Mouse (Mus musculus) monocyte, adult 5-6 weeks (primary cell): Measurements from ENCODE around the gene Creb3l1. TPM values are rescaled to one million over a fixed set of nuclear protein-coding genes. Genes with fewer than 3 reads are reported as not detected.

Experiments used
- ATAC-seq: fragments of 153-309, 156-312 bp; replicated peaks from 2 replicates; pipeline ENCODE4 v1.8.0; 2017; ENCODE audit warnings: mild to moderate bottlenecking; ENCODE audit not compliant: low TSS enrichment, insufficient number of reproducible peaks, severe bottlenecking, poor library complexity, low FRiP score
- total RNA-seq: library from RNA; stranded (forward); fragments of 200-1000, 200-491, 200-594 nt; gene quantifications from 3 replicates; pipeline ENCODE4 v1.2.3, GENCODE M21; 2017

The Creb3l1 gene
- total RNA-seq, 1 experiment from 2014 or later, result not detected

DNA sequence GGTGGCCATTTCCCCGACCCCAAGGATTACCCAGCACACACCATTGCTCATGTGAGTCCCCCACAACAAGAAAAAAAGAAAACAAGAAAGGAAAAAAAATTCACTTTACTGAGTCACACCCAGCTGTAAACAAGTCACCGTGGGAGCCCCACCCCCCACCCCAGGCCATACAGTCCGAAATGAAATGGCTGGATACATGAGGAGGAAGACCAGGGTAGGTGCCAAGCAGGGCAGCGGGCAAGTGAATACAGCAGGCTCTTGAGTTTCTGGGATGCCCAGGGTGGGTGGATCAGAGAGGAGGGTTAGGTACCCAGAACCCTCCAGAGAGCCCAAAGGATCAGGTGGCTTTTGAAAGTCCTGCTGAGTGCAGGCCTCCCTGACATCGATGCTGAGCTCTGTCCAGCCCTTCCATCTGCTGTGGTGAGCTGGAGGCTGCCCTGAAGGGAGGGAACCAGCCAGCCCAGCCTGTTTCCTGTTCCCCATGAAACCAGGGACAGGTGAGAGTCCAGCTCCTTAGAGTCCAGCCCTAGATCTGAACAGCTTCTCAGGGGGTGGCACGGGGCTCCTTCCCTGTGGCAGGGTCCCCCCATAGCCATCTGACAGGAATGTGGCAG is 91.5 kb downstream of the Creb3l1 start:
- no peak for ATAC-seq

Other genes starting within 250 kb of the Creb3l1 start
- 0.29 TPM in 1 of 3 replicates, not detected in the others for gene Chrm4, start 97.3 kb downstream of the Creb3l1 start, total RNA-seq
- gene Mdk, start 92.2 kb downstream of the Creb3l1 start, total RNA-seq, result 10.2 TPM in 1 of 3 replicates, not detected in the others
- gene Gm9821, start 78.8 kb downstream of the Creb3l1 start, total RNA-seq, result 0.29 to 0.97 TPM (median 0.32 TPM) in 3 replicates
- 83.0 to 148 TPM (median 110 TPM) in 3 replicates for gene Dgkz, start 48.6 kb downstream of the Creb3l1 start, total RNA-seq
- gene Phf21a, start 68.6 kb upstream of the Creb3l1 start, total RNA-seq, result 96.6 to 144 TPM (median 103 TPM) in 3 replicates